Mouse (Mus musculus): ENCODE measurements around the gene Actr1a.
A peak's percentile ranks its signal among the peaks of the same experiment; 100 is the strongest.

Actr1a gene

DNA sequence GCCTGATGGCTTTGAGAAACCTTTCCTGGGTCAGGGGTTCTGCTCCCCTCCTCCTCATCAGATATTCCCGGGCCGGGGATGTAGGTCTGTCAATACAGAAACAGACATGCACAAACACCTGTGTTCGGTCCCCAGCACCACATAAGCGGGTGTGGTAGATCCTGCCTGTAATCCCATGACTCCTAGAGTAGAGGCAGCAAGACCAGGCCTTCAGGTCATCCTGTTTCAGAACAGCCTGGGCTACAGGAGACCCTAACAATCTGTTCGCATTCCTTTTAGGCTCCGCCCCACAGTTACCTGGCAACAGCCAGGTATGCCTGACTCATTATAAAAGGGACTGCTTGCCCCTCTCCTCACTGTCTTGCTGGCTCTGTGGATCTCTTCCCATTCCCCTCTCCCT, 46.0 kb downstream of the Actr1a start:
- no peak for DNase-seq

DNA sequence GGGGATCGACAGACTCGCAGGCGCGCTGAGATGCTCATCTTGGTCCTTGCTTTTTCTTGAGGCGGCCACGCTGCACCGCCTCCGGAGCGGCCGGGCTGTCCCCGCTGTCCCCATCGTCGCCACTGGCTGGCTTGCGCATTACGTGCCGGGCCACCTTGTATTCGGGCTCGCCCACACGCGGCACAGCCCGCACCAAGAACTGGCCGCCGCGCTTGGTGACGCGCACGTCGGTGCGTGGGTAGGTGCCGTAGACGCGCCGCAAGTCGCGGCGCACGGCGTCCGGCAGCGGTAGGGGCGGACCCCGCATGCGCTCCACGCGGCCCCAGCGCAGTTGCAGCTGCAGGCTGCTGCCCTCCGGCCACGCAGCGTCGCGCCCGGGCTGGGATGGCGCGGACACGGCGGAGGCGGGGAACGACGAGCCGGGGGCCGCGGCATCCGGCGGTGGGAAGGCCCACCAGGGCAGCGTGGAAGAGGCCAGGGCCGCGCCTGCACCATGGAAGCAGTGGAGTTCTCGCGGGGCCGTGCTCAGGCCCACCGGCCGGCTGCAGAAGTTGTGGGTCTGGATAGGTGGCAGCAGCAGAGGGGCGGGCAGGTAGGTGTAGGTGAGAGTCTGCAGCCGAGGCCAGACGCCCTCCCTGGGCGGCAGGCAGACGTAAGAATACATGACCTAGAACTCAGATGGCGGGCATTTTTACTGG, 46.6 kb downstream of the Actr1a start:
- peak; percentile 92 to 95 for DNase-seq

DNA sequence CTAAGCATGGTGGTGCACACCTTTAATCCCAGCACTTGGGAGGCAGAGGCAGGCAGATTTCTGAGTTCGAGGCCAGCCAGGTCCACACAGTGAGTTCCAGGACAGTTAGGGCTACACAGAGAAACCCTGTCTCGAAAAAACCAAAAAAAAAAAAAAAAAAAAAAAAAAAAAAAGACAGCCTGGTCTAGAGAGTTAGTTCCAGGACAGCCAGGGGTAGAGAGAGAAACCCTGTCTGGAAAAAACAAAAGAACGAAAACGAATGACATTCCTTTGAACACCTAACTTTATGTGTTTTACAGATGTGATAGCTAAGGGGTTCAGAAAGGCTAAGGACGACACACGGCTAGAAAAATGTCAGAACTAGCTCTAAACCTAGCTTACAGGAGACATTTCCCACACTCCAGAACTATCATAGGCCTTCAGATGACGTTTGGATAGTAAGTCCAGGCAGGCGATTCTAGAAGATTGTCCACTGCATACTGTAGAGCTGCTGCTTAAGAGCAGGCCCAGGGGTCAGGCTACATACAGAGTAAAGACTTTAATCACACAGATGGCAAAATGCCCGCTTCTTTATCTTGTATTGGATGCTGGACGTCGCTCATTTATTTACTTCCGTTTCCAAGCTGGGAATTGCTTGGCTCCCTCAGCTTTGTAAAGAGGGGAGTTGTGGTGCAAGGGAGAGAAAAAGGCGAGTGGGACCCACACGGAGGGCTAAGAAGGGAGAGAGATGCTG, 47.4 kb downstream of the Actr1a start:
- peak in 1 of 2 experiments; percentile 41 for DNase-seq

DNA sequence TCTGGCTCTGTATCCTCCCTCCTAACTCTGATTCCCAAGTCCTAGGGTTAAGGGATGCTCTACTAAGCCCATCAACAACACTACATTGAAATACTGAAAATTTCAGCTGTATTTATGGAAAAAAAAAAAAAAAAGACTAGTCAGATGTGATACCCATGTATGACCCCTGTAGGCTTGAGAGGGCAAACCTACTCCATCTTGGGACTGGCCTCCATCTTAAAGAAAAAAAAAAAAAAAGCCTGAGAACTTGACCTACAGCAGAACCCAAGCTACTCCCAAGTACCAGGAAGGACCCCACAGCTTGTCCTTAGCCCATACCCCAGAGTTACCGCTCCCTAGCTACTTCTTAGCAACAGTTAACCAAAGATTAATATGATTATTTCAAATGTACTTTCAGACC, 48.4 kb downstream of the Actr1a start:
- DNase-seq, result no peak

DNA sequence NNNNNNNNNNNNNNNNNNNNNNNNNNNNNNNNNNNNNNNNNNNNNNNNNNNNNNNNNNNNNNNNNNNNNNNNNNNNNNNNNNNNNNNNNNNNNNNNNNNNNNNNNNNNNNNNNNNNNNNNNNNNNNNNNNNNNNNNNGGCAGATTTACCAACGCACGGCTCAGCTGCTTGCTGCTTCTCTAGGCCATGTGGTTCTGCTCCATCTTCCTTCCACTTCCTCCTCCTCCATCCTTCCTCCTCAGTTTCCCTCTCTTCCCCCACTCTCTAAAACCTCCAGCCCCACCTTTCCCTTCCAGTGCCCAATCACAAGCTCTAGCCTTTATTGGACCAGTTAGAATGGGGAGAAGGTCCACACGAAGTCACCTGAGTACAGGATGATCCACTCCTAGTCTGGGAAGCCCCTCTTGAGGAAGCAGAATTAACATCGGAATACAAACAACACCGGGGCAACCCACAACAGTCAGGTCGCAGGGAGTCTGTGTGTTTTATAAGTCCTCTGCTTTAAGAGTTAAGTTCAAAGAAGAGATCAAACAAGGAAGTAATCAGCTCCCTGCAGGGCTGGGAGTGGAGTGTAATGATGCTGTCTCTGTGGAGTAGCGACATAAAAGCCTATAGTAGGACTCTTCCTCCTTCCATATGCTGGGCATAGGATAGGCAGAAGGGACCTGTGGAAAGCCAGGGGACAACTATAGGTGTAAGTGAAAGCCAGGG, 50.7 kb downstream of the Actr1a start:
- no peak for DNase-seq

DNA sequence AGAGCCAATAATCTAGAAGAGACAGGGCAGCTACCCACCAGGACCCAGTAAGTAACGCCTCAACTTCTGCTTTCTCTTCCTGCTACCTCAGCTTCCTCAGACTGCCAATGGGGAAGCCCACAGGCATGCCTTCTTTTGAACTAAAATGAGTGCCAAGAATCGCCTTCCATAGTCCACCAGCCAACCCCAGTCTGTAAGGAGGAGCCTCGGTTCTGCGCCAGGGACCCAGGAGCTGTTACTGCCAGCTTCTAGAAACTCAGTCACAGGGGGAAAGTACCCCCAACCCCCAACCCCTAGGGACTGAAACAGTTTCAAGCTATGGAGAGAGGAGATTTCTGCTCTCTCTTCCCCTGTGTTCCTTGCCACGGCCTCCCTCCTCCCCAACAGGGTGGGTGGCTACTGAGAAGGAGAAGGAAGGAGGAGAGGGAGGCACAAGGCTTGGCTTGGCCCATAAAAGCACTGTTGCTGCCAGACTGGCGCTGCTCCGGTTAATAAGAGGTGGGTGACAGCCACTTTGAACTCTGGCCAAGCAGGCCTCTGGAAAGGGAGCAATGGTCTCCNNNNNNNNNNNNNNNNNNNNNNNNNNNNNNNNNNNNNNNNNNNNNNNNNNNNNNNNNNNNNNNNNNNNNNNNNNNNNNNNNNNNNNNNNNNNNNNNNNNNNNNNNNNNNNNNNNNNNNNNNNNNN, 56.1 kb downstream of the Actr1a start:
- DNase-seq, result peak; percentile 49 to 53

DNA sequence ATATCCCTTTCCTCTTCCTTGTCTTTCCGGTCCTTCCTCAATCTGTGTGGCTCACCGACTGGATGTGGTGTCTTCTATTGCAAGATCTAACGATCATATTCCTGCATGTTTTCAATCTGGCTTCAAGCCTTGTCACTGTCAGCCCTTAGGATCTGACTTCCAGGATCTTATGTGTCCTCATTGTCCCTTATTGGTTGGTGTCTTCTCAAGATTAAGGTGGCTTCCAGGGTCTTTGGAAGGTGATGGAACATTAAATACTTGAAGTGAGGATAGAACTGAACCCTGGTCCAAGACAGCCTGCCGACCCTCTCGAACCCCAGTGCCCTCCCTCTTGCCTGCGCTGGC, 56.6 kb downstream of the Actr1a start:
- no peak for DNase-seq

DNA sequence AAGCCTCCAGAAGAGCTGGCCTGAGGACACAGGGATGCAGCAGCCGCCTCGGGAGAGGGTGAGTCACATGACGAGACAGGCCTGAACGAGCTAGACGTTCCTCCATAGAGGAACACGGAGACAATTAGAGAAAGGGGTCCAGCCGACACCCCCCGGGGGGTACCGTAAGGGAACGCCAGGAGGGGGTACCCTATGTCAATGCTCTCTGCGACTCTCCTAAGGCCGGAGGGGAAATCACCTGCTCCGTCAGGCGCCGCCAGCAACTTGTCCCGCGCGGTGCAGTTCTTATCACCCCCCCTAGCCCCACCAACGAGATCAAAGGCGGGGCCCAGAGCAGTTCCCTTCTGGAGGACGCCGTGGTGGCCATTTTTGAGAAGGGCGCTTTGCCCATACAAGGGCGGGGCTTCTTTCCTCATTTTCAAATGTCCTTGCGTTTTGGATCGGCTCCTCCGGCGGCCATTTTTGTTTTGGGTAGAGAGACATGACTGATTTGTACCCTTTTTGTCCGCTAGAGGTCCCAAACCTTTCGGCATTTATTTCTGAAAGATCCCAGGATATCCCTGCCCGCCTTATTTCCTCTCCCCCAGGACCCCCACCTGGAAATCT, 57.1 kb downstream of the Actr1a start, which contains the start of gene Cuedc2:
TSS of gene Cuedc2 (minus strand) at position 372 of the 606 bp plus-strand sequence.
- peak; percentile 99 for DNase-seq

DNA sequence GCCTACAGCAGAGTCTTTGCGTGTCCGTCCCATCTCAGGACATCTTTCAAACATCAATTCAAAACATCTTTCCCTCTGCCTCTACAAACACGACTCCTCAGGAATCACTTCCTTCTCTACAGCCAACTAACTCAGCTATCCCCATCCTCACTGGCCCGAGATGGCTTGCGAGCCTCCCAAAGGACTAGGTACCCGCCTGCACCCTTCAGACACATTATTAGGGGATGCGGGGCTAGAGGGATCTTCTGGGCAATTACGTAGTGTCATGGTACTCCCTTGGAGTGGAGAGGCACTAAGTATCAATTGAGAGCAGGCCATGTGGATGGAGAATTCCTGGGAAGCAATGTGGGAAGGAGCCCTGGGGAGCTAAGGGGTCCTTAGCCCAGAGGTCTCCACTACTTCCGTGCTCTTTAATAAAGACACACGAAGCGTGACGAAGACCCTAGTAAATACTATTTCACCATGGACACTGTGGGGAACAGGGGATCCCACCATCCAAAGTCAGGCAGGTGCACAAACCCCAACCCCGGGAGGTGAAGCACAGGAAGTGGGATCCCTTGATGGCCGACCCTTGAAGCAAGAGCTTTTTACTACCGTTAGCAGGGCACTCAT, 57.7 kb downstream of the Actr1a start:
- DNase-seq, result no peak

DNA sequence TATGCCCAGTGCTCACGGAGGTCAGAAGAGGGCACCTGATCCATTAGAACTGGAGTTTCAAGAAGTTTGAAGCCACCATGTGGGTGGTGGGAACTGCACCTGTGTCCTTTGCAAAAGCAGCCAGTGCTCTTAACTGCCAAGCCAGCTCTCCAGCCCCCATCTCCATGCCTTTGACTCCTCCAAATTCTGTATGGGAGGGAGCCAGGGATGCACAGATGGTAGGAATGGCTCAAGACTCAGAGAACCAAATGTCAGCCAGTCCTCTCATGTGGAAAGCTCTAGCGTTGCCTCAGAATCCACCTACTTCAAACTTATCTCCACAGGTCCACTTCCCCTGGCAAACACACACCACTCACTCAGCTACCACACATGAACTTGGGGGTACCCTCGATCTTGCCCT, 61.6 kb downstream of the Actr1a start:
- DNase-seq, result peak; percentile 79 to 84

DNA sequence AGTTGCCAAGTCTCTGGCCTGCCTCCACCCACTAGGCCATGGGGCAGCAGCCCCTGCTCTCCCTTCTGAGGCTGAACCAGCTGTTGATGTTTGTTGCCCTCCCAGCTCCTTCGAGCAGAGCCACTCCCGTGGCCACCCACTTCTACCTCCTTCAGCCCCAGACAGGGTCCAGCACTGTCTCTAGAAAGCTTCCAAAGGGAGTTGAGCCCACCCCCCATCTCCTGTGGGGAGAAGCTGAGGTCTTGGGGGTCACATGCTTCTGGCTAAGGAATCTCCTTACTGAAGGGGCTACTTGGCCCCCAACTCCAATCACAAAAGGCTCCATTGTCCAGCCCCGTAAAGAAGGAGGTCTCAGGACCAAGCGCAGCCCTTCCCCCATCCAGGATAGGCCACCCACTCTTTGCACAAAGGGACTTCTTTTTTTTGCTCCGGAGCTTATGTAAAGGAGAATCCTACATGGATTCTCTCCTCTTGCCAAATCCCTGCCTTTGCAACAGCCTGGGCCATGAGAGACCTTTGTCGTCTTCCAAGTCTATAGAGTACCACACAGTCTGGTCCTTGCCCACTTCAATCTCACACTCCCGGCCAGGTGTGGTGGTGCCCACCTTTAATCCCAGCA, 62.7 kb downstream of the Actr1a start:
- DNase-seq, result peak; percentile 27

DNA sequence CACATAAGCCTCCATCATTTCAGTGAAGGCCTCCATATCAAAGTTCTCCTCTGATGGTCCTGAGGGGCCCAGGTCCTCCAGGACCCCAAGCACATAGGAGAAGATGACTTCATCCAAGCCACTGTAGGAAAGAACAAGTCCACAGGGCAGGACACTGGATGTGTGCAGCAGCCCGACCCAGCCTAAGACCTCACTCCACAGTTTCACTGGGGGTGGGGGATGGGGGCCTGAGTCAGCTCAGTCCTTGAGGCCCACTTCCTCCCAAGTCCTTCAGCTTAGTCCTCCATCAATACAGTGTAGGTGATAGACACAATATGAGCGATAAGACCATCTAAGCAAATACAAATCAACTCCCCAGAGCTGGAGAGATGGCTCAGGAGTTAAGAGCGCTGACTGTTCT, 63.6 kb downstream of the Actr1a start:
- peak in 1 of 2 experiments; percentile 43 for DNase-seq

DNA sequence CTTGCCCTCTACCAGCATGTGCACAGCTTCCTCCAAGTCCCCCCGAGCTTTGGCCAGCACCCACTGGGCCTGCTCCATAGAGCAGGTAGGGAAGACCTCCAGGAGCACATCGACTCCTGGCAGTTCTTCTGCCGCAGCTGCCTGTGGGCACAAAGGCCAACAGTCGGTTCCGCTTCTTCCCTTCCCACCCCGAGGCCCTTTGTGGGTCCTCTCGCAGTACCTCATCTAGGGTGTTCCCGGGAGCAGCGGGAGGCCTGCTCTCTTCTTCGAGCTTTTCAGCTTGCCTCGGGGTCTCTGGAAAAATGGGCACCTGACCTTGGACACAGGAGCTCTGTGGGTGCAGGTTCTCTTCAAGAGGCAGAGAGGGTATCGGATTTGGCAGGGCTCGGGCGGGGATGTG, 64.2 kb downstream of the Actr1a start:
- peak; percentile 23 to 33 for DNase-seq

DNA sequence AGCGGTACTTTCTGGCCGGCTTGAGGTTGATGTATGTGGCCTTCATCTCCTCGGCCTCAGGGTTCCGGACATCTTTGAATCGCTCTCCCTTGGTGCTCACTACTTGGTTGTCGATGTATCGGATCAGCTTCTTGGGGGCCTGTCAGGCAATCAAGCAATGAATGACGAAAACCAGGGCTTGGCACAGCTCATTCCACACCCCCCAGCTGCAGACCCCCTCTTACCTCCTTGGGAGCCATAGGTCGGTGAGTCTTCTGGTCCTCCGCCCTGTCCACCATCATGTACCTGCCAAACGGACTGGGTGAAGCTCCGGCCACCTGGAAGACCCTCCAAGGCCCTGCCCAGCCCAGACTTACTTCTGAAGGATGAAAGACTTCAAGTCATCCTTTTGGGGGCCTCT, 64.9 kb downstream of the Actr1a start:
- DNase-seq, result peak in 1 of 2 experiments; percentile 29

DNA sequence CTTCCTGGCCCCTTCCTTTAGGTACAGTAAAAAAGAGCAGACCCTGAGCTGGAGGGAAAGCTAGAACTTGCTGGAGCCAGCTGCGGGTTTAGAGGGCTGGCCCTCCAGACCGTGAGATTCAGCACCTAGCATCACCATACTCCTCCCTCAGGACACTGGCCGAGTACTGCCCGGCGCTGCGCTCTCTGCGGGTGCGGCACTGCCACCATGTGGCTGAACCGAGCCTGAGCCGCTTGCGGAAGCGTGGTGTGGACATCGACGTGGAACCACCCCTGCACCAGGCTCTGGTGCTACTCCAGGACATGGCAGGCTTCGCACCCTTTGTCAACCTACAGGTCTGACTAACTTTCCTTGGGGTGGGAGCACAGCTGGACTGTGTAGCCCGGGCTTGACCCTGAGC, 65.6 kb downstream of the Actr1a start:
- peak; percentile 90 to 93 for DNase-seq

DNA sequence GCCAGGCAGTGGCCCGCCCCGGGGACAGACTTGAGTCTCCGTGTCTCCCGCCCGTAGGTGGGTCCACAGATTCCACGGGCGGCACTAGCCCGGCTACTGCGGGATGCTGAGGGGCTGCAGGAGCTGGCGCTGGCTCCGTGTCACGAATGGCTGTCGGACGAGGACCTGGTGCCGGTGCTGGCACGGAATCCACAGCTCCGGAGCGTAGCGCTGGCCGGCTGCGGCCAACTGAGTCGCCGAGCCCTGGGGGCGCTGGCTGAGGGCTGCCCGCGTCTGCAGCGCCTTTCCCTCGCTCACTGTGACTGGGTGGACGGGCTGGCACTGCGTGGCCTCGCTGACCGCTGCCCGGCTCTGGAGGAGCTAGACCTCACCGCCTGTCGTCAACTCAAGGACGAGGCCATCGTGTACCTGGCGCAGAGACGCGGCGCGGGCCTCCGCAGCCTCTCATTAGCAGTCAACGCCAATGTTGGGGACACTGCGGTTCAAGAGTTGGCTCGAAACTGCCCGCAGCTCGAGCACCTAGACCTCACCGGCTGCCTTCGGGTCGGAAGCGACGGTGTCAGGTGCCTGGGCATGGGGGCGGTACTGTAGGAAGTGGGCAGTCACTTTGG, 66.4 kb downstream of the Actr1a start:
- peak in 1 of 2 experiments; percentile 73 for DNase-seq

DNA sequence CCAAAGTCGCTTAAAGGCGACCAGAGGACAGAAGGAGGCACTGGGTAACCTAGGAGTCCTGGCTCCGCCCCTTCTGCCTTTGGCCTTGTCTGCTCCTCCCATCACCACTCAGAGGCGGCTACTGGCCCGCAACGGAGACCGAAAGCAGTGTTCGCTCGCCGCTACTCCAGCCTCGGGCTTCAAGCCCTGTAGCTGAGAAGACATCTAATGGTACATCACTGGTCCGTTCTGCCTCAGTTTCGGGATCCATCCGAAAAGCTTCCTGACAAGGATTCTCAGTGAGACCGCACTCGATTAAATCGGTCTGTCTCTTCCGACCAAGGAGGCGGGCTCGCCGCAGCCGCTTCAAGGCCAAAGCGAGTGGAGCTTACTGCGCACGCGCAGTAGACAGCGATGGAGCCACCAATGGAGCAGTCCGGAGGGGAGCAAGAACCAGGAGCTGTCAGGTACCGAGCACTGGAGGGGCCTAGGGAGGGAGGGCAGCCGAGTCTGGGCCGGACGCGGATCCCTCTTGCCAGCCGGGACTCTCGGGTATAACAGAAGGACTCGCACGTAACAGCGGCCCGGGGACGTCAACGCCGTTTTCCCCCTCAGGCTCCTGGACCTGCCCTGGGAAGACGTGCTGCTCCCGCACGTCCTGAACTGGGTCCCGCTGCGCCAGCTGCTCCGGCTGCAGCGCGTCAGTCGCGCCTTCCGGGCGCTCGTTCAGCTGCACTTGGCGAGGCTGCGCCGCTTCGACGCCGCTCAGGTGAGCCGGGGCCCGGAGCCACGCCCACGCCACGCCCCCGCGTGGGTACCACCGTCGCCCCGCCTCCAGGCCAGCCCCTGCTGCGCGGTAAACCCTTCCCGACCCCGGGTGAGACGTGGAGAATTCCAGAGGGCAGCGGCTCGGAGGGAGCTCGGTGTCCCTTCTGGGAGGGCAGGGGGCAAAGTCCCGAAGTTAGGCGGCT, 67.2 kb downstream of the Actr1a start, which contains the start of gene Fbxl15:
TSS of gene Fbxl15 (plus strand) at position 104 of the 950 bp plus-strand sequence.
- DNase-seq, result peak; percentile 95 to 97

DNA sequence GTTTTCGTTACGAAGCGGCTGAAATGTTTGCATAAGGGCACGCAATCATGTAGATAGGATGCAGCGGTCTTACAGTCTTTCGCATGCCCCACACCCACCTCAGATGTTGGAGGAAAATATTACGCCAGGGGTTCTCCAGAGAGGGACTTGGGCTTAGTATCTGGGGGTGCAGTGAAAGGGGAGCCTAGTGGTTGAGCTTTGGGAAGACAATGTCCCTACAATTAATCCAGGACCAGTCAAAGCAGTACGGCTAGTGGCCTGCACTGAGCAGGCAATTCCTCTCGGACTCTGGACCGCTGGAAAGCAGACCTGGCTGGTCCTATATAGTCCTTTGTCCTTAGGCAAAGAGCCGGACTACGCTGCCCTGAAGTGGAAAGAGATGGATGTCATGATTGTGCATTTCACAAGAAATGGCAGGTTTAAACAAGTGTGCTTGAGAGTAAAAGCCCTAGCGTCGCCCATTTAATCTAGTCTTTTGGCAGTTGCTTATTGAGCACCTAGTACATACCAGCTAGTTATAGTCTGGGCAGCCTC, 68.0 kb downstream of the Actr1a start:
- peak in 1 of 2 experiments; percentile 46 for DNase-seq

Data from cerebellum, postnatal 25 days (tissue).